Mouse (Mus musculus) intestine, embryonic 14.5 days (tissue): ENCODE results near the gene Fam241a. TPM values are rescaled to one million over a fixed set of nuclear protein-coding genes. Genes with fewer than 3 reads are reported as not detected.

ENCODE experiments used
- ATAC-seq: fragments of 200-750 bp; cut with Nextera tagmentation; replicated peaks from 2 replicates; pipeline ENCODE4 v1.8.0; 2017; ENCODE audit warnings: low read depth, moderate number of reproducible peaks, moderate TSS enrichment, moderate library complexity; ENCODE audit not compliant: low FRiP score, low TSS enrichment
- DNase-seq: peaks from one replicate; pipeline ENCODE4 v3.0.0-alpha.2; 2018; ENCODE audit warnings: low spot score
- H3K27ac ChIP-seq: fragments of 300-500 bp; sonication (generic); 2 replicates; pipeline ENCODE4 v1.5.1; 2014; ENCODE audit warnings: low read depth, mild to moderate bottlenecking, control low read depth
- H3K27me3 ChIP-seq: fragments of 300-500 bp; sonication (generic); replicated peaks from 2 replicates; pipeline ENCODE4 v1.6.1; 2014; ENCODE audit warnings: low read length, control low read depth; ENCODE audit not compliant: control insufficient read depth, insufficient read depth
- H3K36me3 ChIP-seq: fragments of 300-500 bp; sonication (generic); 2 replicates; pipeline ENCODE4 v1.6.1; 2014; ENCODE audit warnings: low read length, control low read depth; ENCODE audit not compliant: control insufficient read depth, insufficient read depth
- H3K4me1 ChIP-seq: fragments of 300-500 bp; sonication (generic); replicated peaks from 2 replicates; pipeline ENCODE4 v1.6.1; 2014; ENCODE audit warnings: low read length, control low read depth, mixed read lengths; ENCODE audit not compliant: control insufficient read depth, insufficient read depth
- H3K4me2 ChIP-seq: fragments of 300-500 bp; sonication (generic); 2 replicates; pipeline ENCODE4 v1.6.1; 2014; ENCODE audit warnings: low read length
- H3K4me3 ChIP-seq: fragments of 300-500 bp; sonication (generic); 2 replicates; pipeline ENCODE4 v1.5.1; 2014; ENCODE audit warnings: low read depth, low read length, control low read depth, mixed read lengths
- H3K9ac ChIP-seq: fragments of 300-500 bp; sonication (generic); 2 replicates; pipeline ENCODE4 v1.6.1; 2014; ENCODE audit warnings: mild to moderate bottlenecking, low read length
- H3K9me3 ChIP-seq: fragments of 300-500 bp; sonication (generic); 2 replicates; pipeline ENCODE4 v1.6.1; 2016; ENCODE audit warnings: low read length, control low read depth; ENCODE audit not compliant: control insufficient read depth
- WGBS: fragments of 180-500 bp; shearing (Covaris S2); extraction: QIAGEN DNeasy Blood & Tissue Kit; methylation state at CpG from one replicate; pipeline ENCODE4 v1.1.7; 2014; 5-methylcytosine and 5-hydroxymethylcytosine counted together
- polyA plus RNA-seq: library from polyadenylated mRNA; unstranded; fragments of >200 nt; fragmentation: Nextera tagmentation; extraction: Ambion mirVana; gene quantifications from 2 replicates; pipeline ENCODE4 v1.2.1, GENCODE M21; 2014

Fam241a gene
- polyA plus RNA-seq, 1 experiment from 2014 or later = 10.5 TPM

- no peak overlapping the region for H3K4me2 ChIP-seq
- H3K27me3 ChIP-seq = no peaks in the 10 kb centered on the region
- no peak for ATAC-seq
- H3K9me3 ChIP-seq = no peaks in the 10 kb centered on the region
- 69% methylated on average over 9 of the region's 9 CpGs for WGBS
- H3K36me3 ChIP-seq = no peaks in the 10 kb centered on the region
- no peak for DNase-seq
- no peak overlapping the region for H3K9ac ChIP-seq
- peaks cover 3% of the 10 kb centered on the region; the same call in 1 of the 2 replicates for H3K4me1 ChIP-seq
- no peak overlapping the region for H3K27ac ChIP-seq
- no peak overlapping the region for H3K4me3 ChIP-seq
These were observed 22.0 kb upstream of the Fam241a start for GRCm38 (mm10) chr3:127917999-127918661.

- Histone ChIP-seq H3K4me2 (no peak overlapping the region), H3K36me3 (no peaks in the 10 kb centered on the region), H3K27ac (no peak overlapping the region), H3K9ac (no peak overlapping the region), H3K27me3 (no peaks in the 10 kb centered on the region), H3K4me1 (peaks cover 3% of the 10 kb centered on the region; the same call in 1 of the 2 replicates), H3K4me3 (no peak overlapping the region), H3K9me3 (no peaks in the 10 kb centered on the region)
- ATAC-seq = no peak
- WGBS = 92% methylated on average over 3 of the region's 3 CpGs
- DNase-seq = no peak
These were observed 21.4 kb upstream of the Fam241a start for GRCm38 (mm10) chr3:127917549-127917948.

DNA sequence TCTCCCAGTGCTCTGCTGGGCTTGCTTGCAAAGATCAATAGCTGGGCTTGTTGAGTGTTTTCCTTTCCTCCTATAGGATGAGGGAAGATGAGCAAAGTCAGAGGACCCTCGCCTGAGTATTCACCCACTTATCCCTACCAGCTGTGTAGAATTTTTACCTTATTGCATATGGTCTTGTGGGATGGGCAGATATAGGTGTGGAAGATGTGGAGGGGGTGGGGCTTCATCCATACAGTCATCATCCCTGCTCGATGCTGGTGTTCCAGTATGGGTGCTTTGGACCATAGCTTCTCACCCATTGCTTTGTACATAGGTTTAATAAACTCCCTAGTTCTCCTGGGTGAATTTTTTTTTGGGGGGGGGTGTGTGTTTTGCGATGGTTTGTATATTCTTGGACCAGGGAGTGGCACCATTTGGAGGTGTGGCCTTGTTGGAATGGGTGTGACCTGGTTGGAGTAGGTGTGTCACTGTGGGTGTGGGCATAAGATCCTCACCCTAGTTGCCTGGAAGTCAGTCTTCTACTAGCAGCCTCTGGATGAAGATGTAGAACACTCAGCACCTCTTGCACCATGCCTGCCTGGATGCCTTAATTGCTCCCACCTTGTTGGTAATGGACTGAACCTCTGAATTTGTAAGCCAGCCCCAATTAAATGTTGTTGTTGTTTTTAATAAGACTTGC, 19.7 kb upstream of the Fam241a start:
- H3K9ac ChIP-seq = no peak overlapping the region
- H3K4me2 ChIP-seq = no peak overlapping the region
- no peaks in the 10 kb centered on the region for H3K9me3 ChIP-seq
- no peak overlapping the region for H3K27ac ChIP-seq
- H3K36me3 ChIP-seq = no peaks in the 10 kb centered on the region
- WGBS = 86% methylated on average over 3 of the region's 3 CpGs
- H3K4me1 ChIP-seq = peaks cover 3% of the 10 kb centered on the region; the same call in 1 of the 2 replicates
- H3K4me3 ChIP-seq = no peak overlapping the region
- no peaks in the 10 kb centered on the region for H3K27me3 ChIP-seq
- ATAC-seq = no peak
- DNase-seq = no peak

GRCm38 (mm10) chr3:127913885-127914709, 18.0 kb upstream of the Fam241a start:
- no peaks in the 10 kb centered on the region for H3K36me3 ChIP-seq
- H3K4me2 ChIP-seq = peak overlapping the region; percentile 43
- no peak for ATAC-seq
- H3K9me3 ChIP-seq = 0 out of 2 replicates have a peak, but pooled peaks cover 1% of the 10 kb centered on the region
- H3K27ac ChIP-seq = peak overlapping the region; percentile 58
- no peaks in the 10 kb centered on the region for H3K27me3 ChIP-seq
- H3K9ac ChIP-seq = no peak overlapping the region
- 0 out of 2 replicates have a peak overlapping the region, but pooled peaks have one; percentile 2 for H3K4me3 ChIP-seq
- WGBS = 30% methylated on average over 16 of the region's 16 CpGs
- peak; percentile 51 for DNase-seq
- peaks cover 3% of the 10 kb centered on the region; the same call in 1 of the 2 replicates for H3K4me1 ChIP-seq

- Histone ChIP-seq H3K4me1 (peaks cover 3% of the 10 kb centered on the region; the same call in 1 of the 2 replicates), H3K9ac (no peak overlapping the region), H3K27ac (no peak overlapping the region), H3K36me3 (no peaks in the 10 kb centered on the region), H3K27me3 (no peaks in the 10 kb centered on the region), H3K9me3 (0 out of 2 replicates have a peak, but pooled peaks cover 3% of the 10 kb centered on the region), H3K4me3 (no peak overlapping the region), H3K4me2 (no peak overlapping the region)
- peak; percentile 15 for DNase-seq
- ATAC-seq = no peak
- 76% methylated on average over 7 of the region's 7 CpGs for WGBS
These were observed 13.8 kb upstream of the Fam241a start for GRCm38 (mm10) chr3:127909941-127910340.

DNA sequence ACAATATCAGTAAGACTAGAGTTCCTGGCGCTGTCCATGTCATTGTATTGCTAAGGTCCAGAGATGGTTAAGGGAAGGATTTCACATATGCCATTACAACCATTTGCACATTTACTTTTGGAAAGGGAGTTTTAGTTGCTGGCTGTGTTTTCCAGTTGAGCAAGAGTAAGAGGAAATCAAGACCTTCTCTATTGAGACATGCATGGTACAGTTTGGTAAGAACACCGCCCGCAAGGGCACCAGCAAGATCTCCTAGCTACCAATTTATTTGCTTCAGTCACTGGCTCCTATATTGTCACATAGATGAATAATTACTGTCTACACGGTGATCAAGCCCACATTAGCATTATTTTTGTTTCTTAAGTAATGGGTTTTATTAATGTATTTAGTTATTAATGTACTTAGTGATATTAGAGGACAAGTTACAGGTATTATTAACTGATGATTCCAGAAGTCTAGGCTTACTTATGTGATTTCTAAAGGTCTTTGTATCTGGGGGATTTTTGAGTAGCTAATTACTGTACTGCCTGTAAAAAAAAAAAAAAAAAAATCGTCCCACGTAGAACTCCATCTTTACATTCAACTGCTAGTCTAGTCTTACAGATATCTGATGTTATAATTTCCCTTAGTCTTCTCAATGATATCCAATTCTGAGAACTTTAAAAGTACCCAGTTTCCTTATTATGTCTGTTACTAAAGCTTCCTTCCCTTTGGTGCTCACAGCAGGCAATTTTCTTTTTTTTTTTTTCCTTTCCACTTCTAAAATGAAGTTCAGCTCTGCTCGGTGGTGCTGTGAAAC, 944 bp downstream of the Fam241a start:
- Histone ChIP-seq H3K36me3 (no peaks in the 10 kb centered on the region), H3K4me2 (peak overlapping the region; percentile 75), H3K27me3 (no peaks in the 10 kb centered on the region), H3K4me1 (0 out of 2 replicates have a peak, but pooled peaks cover 6% of the 10 kb centered on the region), H3K27ac (0 out of 2 replicates have a peak overlapping the region, but pooled peaks have one; percentile 51), H3K9me3 (no peaks in the 10 kb centered on the region), H3K4me3 (peak overlapping the region; percentile 76), H3K9ac (peak overlapping the region; percentile 63)
- no peak for ATAC-seq
- 42% methylated on average over 7 of the region's 7 CpGs for WGBS
- no peak for DNase-seq

GRCm38 (mm10) chr3:127893902-127894301, 2.2 kb downstream of the Fam241a start:
- H3K4me3 ChIP-seq = no peak overlapping the region
- no peaks in the 10 kb centered on the region for H3K36me3 ChIP-seq
- H3K27ac ChIP-seq = no peak overlapping the region
- DNase-seq (no peak), ATAC-seq (no peak)
- H3K4me2 ChIP-seq = no peak overlapping the region; the same call in 1 of the 2 replicates
- H3K4me1 ChIP-seq = 0 out of 2 replicates have a peak, but pooled peaks cover 6% of the 10 kb centered on the region
- no peaks in the 10 kb centered on the region for H3K27me3 ChIP-seq
- 61% methylated on average over 7 of the region's 7 CpGs for WGBS
- no peaks in the 10 kb centered on the region for H3K9me3 ChIP-seq
- H3K9ac ChIP-seq = no peak overlapping the region

GRCm38 (mm10) chr3:127891906-127892305, 4.2 kb downstream of the Fam241a start:
- Histone ChIP-seq H3K9ac (no peak overlapping the region), H3K4me2 (no peak overlapping the region), H3K27ac (no peak overlapping the region), H3K36me3 (no peaks in the 10 kb centered on the region), H3K9me3 (no peaks in the 10 kb centered on the region), H3K27me3 (no peaks in the 10 kb centered on the region), H3K4me3 (no peak overlapping the region), H3K4me1 (0 out of 2 replicates have a peak, but pooled peaks cover 6% of the 10 kb centered on the region)
- no peak for DNase-seq
- WGBS = 58% methylated on average over 10 of the region's 10 CpGs
- ATAC-seq = no peak
